Mouse (Mus musculus) ES-E14 (cell line): ENCODE data around the gene Ackr2.

Experiments
- HCFC1 ChIP-seq: IDR thresholded peaks from 2 replicates; pipeline ENCODE4 v1.6.1; 2012; ENCODE audit warnings: low read length, inconsistent platforms, borderline replicate concordance; ENCODE audit not compliant: insufficient read depth
- MAFK ChIP-seq: IDR thresholded peaks from 2 replicates; pipeline ENCODE4 v1.6.1; 2014; ENCODE audit warnings: mild to moderate bottlenecking, low read depth, low read length, inconsistent platforms; ENCODE audit not compliant: insufficient read depth

GRCm38 (mm10) chr9:121912786-121913185 lies 14.6 kb downstream of the Ackr2 start:
- TF ChIP-seq MAFK = no peak
- TF ChIP-seq HCFC1 = no peak
